Mouse (Mus musculus) embryonic facial prominence, embryonic 14.5 days (tissue): Measurements from ENCODE around the gene Tnfsfm13. TPM values are rescaled to one million over a fixed set of nuclear protein-coding genes. Genes with fewer than 3 reads are reported as not detected.

Experiments used
- ATAC-seq: fragments of 200-750 bp; cut with Nextera tagmentation; 2 replicates; pipeline ENCODE4 v1.8.0; 2017; ENCODE audit warnings: low read depth, moderate number of reproducible peaks, moderate TSS enrichment
- DNase-seq: peaks from one replicate; pipeline ENCODE4 v3.0.0-alpha.2; 2015; ENCODE audit warnings: low spot score
- H3K27ac ChIP-seq: fragments of 300-500 bp; sonication (generic); replicated peaks from 2 replicates; pipeline ENCODE4 v1.5.1; 2014; ENCODE audit warnings: low read depth, mild to moderate bottlenecking, low read length, moderate library complexity
- H3K27me3 ChIP-seq: fragments of 300-500 bp; sonication (generic); replicated peaks from 2 replicates; pipeline ENCODE4 v1.6.1; 2014; ENCODE audit warnings: low read length; ENCODE audit not compliant: control insufficient read depth, insufficient read depth
- H3K36me3 ChIP-seq: fragments of 300-500 bp; sonication (generic); 2 replicates; pipeline ENCODE4 v1.6.1; 2014; ENCODE audit warnings: low read length, mixed read lengths; ENCODE audit not compliant: control insufficient read depth, insufficient read depth
- H3K4me1 ChIP-seq: fragments of 300-500 bp; sonication (generic); 2 replicates; pipeline ENCODE4 v1.6.1; 2014; ENCODE audit warnings: antibody characterized with exemption, low read length; ENCODE audit not compliant: control insufficient read depth, insufficient read depth
- H3K4me2 ChIP-seq: fragments of 300-500 bp; sonication (generic); 2 replicates; pipeline ENCODE4 v1.6.1; 2014; ENCODE audit warnings: low read depth, mild to moderate bottlenecking, low read length, moderate library complexity, mixed read lengths
- H3K4me3 ChIP-seq: fragments of 300-500 bp; sonication (generic); 2 replicates; pipeline ENCODE4 v1.5.1; 2014; ENCODE audit warnings: low read depth, mild to moderate bottlenecking, low read length
- H3K9ac ChIP-seq: fragments of 300-500 bp; sonication (generic); 2 replicates; pipeline ENCODE4 v1.6.1; 2014; ENCODE audit warnings: low read depth, mild to moderate bottlenecking, low read length, moderate library complexity, mixed read lengths
- H3K9me3 ChIP-seq: fragments of 300-500 bp; sonication (generic); 2 replicates; pipeline ENCODE4 v1.6.1; 2016; ENCODE audit warnings: low read length; ENCODE audit not compliant: control insufficient read depth
- WGBS: fragments of 180-500 bp; shearing (Covaris S2); extraction: QIAGEN DNeasy Blood & Tissue Kit; methylation state at CpG from one replicate; pipeline ENCODE4 v1.1.7; 2014; 5-methylcytosine and 5-hydroxymethylcytosine counted together
- polyA plus RNA-seq: library from polyadenylated mRNA; unstranded; fragments of >200 nt; fragmentation: Nextera tagmentation; extraction: Ambion mirVana; gene quantifications from 2 replicates; pipeline ENCODE4 v1.2.1, GENCODE M21; 2014

The Tnfsfm13 gene
- polyA plus RNA-seq, 1 experiment from 2014 or later, result 6.0 TPM

DNA sequence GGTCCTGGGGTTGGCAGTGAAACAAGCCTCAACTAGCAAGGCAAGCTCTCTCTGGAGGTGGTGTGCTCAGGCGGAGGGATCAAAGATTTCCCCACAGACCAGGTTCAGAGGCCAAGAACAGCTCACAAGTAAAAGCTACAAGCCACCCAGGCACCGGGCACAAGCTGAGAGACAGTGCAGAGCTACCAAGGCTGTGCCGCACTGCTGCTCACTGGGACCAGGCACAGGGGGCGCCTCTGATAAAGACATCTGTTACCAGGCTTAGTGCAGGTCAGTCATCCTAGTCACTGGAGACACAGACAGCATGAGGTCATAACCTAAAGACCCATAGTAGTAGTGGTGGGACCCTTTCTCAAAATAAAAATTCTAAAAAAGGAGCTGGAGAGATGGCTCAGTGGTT lies 21.1 kb upstream of the Tnfsfm13 start:
- H3K27me3 ChIP-seq, result no peaks in the 10 kb centered on the region
- H3K36me3 ChIP-seq, result no peaks in the 10 kb centered on the region
- H3K4me3 ChIP-seq, result no peak overlapping the region
- H3K9me3 ChIP-seq, result peaks cover 3% of the 10 kb centered on the region; the same call in 1 of the 2 replicates
- DNase-seq (no peak), ATAC-seq (no peak)
- H3K27ac ChIP-seq, result no peak overlapping the region
- H3K4me2 ChIP-seq, result no peak overlapping the region
- WGBS, result 67% methylated on average over 4 of the region's 4 CpGs
- no peak overlapping the region for H3K9ac ChIP-seq
- H3K4me1 ChIP-seq, result peaks cover 8% of the 10 kb centered on the region; the same call in 1 of the 2 replicates

DNA sequence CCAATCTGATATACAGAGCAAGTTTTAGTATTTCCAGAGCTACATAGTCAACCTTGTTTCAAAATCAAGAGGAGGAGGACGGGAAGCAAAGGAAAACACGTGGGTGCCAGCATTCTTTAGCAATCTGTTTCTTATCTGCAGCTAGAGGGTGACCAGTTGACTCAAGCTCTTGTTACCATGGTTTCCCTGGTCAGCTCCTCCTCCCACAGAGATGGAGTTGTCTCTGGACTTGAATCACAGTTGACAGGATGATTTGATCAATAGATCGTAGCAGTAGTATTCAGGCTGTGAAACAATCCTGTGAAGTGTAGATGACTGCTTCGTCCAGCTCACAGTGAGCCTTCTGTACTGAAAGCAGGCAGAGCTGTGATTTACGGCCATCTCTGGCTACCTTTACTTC lies 20.0 kb upstream of the Tnfsfm13 start:
- peaks cover 3% of the 10 kb centered on the region; the same call in 1 of the 2 replicates for H3K9me3 ChIP-seq
- H3K9ac ChIP-seq, result no peak overlapping the region
- peak overlapping the region; percentile 58 for H3K27ac ChIP-seq
- DNase-seq, result peak; percentile 52
- H3K4me2 ChIP-seq, result no peak overlapping the region
- H3K27me3 ChIP-seq, result no peaks in the 10 kb centered on the region
- 21% methylated on average over 5 of the region's 5 CpGs for WGBS
- H3K36me3 ChIP-seq, result no peaks in the 10 kb centered on the region
- ATAC-seq, result no peak
- no peak overlapping the region for H3K4me3 ChIP-seq
- H3K4me1 ChIP-seq, result peaks cover 8% of the 10 kb centered on the region; the same call in 1 of the 2 replicates

DNA sequence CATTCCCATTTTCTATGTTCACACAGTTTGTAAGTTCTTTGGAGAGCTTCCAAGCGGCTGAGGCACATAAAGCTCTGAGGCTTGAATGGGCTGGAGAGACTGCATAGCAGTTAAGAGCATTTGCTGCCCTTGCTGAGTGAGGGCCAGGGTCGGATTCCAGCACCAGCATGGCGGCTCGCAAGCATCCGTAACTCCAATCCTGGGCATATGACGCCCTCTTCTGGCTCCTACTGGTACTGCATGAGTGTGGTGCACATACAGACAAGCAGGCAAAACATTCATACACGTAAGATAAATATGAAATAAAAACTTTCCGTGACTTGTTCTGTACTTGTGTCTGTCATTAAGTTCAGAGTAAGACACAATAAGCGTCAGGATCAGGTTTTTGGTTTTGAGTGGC lies 19.6 kb upstream of the Tnfsfm13 start:
- ATAC-seq (no peak), DNase-seq (peak; percentile 23)
- no peaks in the 10 kb centered on the region for H3K27me3 ChIP-seq
- no peak overlapping the region for H3K27ac ChIP-seq
- WGBS, result 58% methylated on average over 9 of the region's 9 CpGs
- H3K9me3 ChIP-seq, result peaks cover 3% of the 10 kb centered on the region; the same call in 1 of the 2 replicates
- H3K9ac ChIP-seq, result no peak overlapping the region
- no peak overlapping the region for H3K4me3 ChIP-seq
- no peaks in the 10 kb centered on the region for H3K36me3 ChIP-seq
- H3K4me2 ChIP-seq, result no peak overlapping the region
- peaks cover 8% of the 10 kb centered on the region; the same call in 1 of the 2 replicates for H3K4me1 ChIP-seq

- no peak overlapping the region for H3K4me3 ChIP-seq
- no peak overlapping the region for H3K4me2 ChIP-seq
- H3K36me3 ChIP-seq, result no peaks in the 10 kb centered on the region
- no peak overlapping the region for H3K9ac ChIP-seq
- H3K9me3 ChIP-seq, result peaks cover 3% of the 10 kb centered on the region; the same call in 1 of the 2 replicates
- 37% methylated on average over 18 of the region's 18 CpGs for WGBS
- ATAC-seq (peak; percentile 30; the same call in 1 of the 2 replicates), DNase-seq (peak; percentile 45)
- no peak overlapping the region for H3K27ac ChIP-seq
- peaks cover 8% of the 10 kb centered on the region; the same call in 1 of the 2 replicates for H3K4me1 ChIP-seq
- no peaks in the 10 kb centered on the region for H3K27me3 ChIP-seq
These were observed 18.9 kb upstream of the Tnfsfm13 start for GRCm38 (mm10) chr11:69714636-69715329.

GRCm38 (mm10) chr11:69712954-69713672 lies 17.2 kb upstream of the Tnfsfm13 start:
- DNase-seq (no peak), ATAC-seq (no peak)
- 71% methylated on average over 20 of the region's 20 CpGs for WGBS

GRCm38 (mm10) chr11:69711082-69711481 lies 15.2 kb upstream of the Tnfsfm13 start:
- Histone ChIP-seq H3K9ac (no peak overlapping the region), H3K4me3 (no peak overlapping the region), H3K36me3 (no peaks in the 10 kb centered on the region), H3K4me2 (no peak overlapping the region), H3K27me3 (no peaks in the 10 kb centered on the region), H3K27ac (no peak overlapping the region), H3K4me1 (0 out of 2 replicates have a peak, but pooled peaks cover 3% of the 10 kb centered on the region), H3K9me3 (peaks cover 3% of the 10 kb centered on the region; the same call in 1 of the 2 replicates)
- DNase-seq, result no peak
- WGBS, result 73% methylated on average over 2 of the region's 2 CpGs
- ATAC-seq, result no peak

More at GRCm38 (mm10) chr11:69712954-69713672, 17.2 kb upstream of the Tnfsfm13 start:
- Histone ChIP-seq H3K9ac (no peak overlapping the region), H3K27me3 (no peaks in the 10 kb centered on the region), H3K9me3 (peaks cover 3% of the 10 kb centered on the region; the same call in 1 of the 2 replicates), H3K4me1 (0 out of 2 replicates have a peak, but pooled peaks cover 3% of the 10 kb centered on the region), H3K4me2 (no peak overlapping the region), H3K36me3 (no peaks in the 10 kb centered on the region), H3K27ac (no peak overlapping the region), H3K4me3 (no peak overlapping the region)

DNA sequence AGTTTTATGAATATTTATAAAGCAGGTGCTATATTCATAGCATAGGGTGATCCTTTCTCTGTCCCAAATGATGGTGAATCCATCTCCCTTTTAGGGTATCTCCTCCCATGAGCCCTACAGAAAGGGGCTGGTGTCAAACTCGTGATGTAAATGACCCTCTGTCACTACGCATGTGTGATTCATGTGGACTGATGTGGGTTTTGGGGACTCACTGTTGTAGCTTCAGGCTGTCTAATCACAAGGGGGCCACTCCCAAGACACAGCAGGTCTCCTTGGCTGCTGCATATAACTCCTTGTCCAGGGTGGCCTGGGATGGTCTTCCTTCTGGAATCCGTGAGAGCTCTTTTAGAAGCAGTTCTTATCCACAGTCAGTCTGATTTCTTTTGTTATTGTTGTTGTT lies 14.6 kb upstream of the Tnfsfm13 start:
- Histone ChIP-seq H3K4me1 (no peaks in the 10 kb centered on the region), H3K9ac (no peak overlapping the region), H3K4me2 (no peak overlapping the region), H3K4me3 (no peak overlapping the region), H3K9me3 (peaks cover 2% of the 10 kb centered on the region; the same call in 1 of the 2 replicates), H3K36me3 (no peaks in the 10 kb centered on the region), H3K27me3 (no peaks in the 10 kb centered on the region), H3K27ac (no peak overlapping the region)
- no peak for DNase-seq
- ATAC-seq, result no peak
- 75% methylated on average over 3 of the region's 3 CpGs for WGBS

GRCm38 (mm10) chr11:69709554-69710446 lies 13.9 kb upstream of the Tnfsfm13 start:
- peak overlapping the region; percentile 15; the same call in 1 of the 2 replicates for H3K9ac ChIP-seq
- ATAC-seq, result no peak
- H3K27me3 ChIP-seq, result no peaks in the 10 kb centered on the region
- no peaks in the 10 kb centered on the region for H3K4me1 ChIP-seq
- no peaks in the 10 kb centered on the region for H3K36me3 ChIP-seq
- no peak overlapping the region for H3K4me3 ChIP-seq
- no peak overlapping the region for H3K4me2 ChIP-seq
- no peaks in the 10 kb centered on the region for H3K9me3 ChIP-seq
- peak; percentile 46 for DNase-seq
- peak overlapping the region; percentile 70 for H3K27ac ChIP-seq
- WGBS, result 43% methylated on average over 11 of the region's 11 CpGs
